Mouse (Mus musculus) urinary bladder, postnatal 25 days (tissue): ENCODE measurements around the gene Arid1b.
A peak's percentile ranks its signal among the peaks of the same experiment; 100 is the strongest.

Experiments used
- DNase-seq: peaks from one replicate; pipeline ENCODE4 v3.0.0; 2022; ENCODE audit warnings: low spot score

Gene Arid1b

DNA sequence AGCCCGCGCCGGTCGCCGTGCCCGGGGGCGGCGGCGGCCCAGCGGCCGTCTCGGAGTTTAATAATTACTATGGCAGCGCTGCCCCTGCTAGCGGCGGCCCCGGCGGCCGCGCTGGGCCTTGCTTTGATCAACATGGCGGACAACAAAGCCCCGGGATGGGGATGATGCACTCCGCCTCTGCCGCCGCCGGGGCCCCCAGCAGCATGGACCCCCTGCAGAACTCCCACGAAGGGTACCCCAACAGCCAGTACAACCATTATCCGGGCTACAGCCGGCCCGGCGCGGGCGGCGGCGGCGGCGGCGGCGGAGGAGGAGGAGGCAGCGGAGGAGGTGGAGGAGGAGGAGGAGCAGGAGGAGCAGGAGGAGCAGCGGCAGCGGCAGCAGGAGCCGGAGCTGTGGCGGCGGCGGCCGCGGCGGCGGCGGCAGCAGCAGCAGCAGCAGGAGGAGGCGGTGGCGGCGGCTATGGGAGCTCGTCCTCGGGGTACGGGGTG lies 1.5 kb downstream of the Arid1b start:
- peak; percentile 69 for DNase-seq

DNA sequence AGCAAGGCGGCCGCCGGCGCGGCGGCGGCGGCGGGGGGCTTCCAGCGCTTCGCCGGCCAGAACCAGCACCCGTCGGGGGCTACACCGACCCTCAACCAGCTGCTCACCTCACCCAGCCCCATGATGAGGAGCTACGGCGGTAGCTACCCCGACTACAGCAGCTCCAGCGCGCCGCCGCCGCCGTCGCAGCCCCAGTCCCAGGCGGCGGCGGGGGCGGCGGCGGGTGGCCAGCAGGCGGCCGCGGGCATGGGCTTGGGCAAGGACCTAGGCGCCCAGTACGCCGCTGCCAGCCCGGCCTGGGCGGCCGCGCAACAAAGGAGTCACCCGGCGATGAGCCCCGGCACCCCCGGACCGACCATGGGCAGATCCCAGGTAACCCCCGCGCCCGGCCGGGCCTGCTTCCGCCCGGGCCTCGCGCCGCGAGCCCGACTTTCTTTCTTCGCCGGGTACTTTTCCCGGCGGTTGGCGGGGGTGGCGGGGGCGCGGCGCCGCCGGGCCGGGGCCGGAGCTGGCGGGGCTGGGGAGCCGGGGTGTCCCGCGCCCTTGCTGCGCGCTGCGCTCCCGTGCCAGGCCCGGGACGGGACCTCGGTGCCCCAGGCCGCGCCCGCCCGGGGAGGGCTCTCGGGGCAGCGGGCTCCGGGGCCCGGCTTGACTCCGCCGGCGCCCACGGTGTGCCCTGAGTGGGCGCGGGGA lies 2.1 kb downstream of the Arid1b start:
- DNase-seq: peak; percentile 41

GRCm38 (mm10) chr17:4996814-4997549 lies 2.9 kb downstream of the Arid1b start:
- no peak for DNase-seq

DNA sequence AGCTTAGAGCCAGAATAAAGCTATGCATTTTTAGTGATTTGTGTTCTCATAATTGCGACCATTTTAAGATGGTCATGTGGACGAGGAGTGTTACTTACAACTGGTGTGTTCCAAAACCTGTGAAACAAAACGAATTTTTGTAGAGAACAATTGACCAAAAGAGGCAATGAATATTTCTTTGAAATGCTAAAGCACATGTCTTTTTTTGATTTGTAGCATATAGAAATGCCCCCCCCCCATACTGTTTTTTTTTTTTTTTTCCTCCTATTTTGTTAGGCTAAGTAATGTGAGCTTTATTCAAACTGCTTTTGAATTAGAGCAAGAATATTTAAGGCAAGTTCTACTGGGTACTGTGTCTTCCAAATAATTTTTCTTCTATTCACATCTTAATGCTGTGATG lies 3.8 kb downstream of the Arid1b start:
- no peak for DNase-seq

DNA sequence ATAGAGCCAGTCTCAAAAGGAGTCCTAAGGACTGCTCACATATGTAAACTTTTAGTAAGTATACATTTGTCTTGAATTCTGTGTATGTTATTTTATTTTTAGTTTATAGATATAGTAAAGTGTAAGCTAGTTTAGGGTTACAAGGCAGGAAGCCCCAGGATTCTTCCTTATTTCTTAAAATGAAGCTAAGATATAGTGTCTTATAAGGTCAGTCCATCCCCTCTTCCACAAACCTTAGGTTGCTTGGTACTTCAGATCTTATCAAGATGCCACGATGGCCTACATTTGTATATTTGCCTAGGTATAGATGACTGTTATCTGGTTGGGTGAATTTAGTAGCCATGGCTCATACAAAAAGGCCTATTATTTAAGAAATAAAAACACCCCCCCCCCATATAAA lies 5.1 kb downstream of the Arid1b start:
- no peak for DNase-seq

DNA sequence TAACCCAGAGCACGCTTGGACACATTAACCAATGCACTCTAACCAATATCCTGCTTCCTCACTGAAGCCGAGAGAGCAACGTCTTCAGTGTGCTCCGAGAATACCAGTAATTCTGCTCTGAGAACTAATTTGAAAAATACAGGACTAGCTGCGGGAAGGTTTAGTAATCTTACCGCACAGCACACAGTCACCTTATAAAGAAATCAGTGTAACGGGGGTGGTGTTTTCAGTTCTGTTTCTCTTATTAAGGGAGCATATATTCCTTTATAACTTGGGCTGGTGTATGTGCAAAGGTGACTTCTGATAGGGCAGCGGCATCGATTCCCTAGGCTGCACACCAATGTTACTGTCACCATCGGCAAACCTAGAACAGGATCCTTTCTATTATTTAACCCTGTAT lies 5.9 kb downstream of the Arid1b start:
- DNase-seq: no peak

- no peak for DNase-seq
Measured at GRCm38 (mm10) chr17:5000871-5001270, 6.7 kb downstream of the Arid1b start.

DNA sequence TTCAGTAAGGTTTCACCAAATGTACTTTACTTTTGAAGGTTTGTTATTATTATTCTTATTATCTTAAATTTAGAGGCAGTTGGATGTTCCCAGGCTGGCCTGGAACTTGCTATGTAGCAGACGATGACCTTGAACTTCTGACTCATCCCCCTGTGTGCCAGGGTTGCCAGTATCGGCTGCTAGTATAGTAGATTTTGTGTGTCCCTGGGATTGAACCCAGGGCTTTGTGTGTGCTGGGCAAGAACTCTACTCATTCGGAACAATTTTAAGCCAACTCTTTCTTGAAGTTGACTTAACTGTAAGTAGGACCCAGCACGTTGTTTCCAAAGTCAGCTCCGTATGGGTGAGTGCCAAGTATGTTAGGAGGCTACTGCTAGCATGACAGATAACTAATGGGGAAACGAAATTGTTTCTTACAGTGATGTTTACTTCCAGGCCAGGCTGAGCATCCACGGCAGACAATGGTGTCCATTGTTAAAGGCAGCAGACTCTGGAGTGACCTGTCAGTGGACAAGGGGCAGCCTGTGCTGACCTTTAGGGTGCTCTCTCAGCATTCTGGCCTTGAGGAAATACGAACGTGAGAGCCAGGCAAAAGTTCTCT lies 7.5 kb downstream of the Arid1b start:
- no peak for DNase-seq

GRCm38 (mm10) chr17:5002937-5003508 lies 8.9 kb downstream of the Arid1b start:
- no peak for DNase-seq

DNA sequence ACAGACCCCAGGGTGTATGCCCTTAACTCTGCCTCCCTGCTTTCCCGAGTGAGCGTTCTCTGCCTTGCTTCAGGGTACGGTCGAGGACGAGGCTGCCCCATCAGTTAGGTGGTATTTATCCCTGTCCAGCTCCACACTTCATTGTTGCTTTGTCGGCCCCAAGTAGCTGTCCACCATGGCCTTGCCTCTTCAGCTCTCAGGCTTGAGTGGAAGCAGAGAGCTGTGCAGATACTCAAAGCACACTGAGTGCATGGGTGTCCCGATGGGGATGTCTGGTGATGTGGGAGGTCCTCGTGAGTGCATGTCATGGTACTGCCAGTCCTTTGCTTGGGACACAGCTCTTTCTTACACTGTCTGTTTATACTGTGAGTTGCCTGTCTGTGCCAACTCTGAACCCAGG lies 10.1 kb downstream of the Arid1b start:
- no peak for DNase-seq

- DNase-seq: no peak
Measured at GRCm38 (mm10) chr17:5004706-5005105, 10.6 kb downstream of the Arid1b start.

DNA sequence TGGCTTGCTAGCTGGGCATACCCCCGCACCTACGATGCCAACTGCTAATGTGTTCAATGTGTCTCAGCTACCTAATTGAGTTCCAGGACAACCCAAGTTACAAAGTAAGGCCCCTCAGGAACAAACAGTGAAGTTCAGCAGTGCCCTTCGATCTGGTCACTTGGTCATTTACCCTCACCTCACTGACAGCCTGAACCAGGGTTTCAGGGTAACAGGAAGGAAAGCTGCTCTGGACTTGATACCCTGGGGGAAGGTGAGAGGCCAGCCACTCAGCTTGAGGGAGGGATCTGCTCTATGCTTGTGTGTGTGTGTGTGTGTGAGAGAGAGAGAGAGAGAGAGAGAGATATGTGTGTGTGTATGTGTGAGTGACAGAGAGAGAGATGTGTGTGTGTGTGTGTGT lies 11.2 kb downstream of the Arid1b start:
- no peak for DNase-seq

DNA sequence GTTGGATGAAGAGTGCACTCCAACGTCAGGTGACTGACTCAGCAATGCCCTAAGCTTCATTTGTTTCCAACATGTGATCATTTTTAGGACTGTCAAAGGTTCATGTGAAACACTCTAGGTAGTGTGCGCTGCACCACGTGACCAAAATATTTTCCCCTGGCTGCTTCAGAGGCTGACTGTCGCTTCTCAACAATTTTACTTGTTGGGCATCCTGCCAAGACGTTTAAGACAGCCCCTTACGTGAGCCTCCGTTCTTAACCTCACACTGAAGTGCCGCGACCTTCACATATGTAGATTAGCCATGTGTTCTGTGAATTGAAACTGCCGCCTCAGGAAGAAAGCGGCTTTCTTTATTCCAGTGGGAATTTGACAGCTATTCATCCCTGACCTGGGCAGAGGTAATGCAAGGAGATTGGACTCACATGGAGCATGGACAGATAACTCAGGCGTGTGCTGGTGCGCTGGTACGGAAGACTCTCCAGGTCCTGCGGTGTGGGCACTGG lies 13.1 kb downstream of the Arid1b start:
- no peak for DNase-seq

GRCm38 (mm10) chr17:5008236-5008635 lies 14.1 kb downstream of the Arid1b start:
- no peak for DNase-seq

DNA sequence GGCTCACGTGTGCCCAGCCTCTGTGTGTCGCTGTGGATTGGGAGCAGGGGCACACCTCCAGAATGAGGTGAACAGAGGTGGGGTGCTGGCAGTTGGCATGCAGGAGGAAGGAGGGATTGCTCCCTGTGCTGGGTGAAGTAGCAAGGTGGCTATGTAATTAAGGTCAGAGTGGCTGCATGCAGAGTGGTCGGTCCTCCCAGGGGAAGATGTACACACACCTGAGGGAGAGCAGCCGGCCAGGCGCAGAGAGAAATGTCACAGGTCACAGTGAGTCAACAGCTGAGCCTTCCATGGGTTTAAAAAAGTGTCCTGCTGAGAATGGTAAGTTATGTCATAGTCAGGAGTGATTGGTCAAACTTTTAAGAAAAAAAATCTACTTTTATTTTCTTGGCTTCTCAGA lies 14.6 kb downstream of the Arid1b start:
- DNase-seq: no peak

DNA sequence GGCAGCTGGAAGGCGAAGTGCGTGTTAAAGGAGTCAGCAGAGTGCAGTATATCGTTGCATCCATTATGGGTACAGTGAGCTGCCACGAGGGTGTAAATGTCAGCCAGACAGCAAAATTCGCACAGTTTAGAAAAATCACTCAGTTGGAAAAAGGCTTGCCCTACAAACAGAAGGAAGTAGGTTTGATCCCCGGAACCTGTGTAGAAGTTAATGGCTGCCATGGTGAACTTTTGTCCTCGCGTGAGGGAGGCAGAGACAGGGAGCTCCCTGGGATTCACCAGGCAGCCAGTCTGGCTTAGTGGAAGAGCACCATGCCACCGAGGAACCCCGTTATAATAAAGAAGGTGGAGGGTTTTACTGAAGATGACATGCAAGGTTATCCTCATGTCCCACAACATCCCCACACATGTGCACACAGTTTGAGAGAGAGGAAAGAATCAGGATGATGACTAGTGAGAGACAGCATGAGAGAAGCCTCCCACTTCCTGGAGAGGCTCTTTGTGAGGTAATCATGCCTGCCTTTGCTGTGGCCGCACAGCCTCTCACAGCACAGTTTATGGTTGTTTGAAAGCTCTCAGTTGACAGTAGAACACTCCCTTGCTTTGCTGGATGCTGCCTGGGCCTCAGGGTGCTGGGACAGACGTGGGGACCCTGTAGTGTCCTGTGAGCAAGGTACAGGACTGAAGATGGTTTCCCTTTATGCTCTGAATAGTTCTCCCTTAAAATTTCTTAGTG lies 15.6 kb downstream of the Arid1b start:
- no peak for DNase-seq

- no peak for DNase-seq
Measured at GRCm38 (mm10) chr17:5010781-5011180, 16.6 kb downstream of the Arid1b start.

GRCm38 (mm10) chr17:5012091-5012490 lies 18.0 kb downstream of the Arid1b start:
- no peak for DNase-seq

- DNase-seq: no peak
Measured at GRCm38 (mm10) chr17:5012517-5012916, 18.4 kb downstream of the Arid1b start.

GRCm38 (mm10) chr17:5014327-5014957 lies 20.3 kb downstream of the Arid1b start:
- DNase-seq: no peak

GRCm38 (mm10) chr17:5016404-5016803 lies 22.3 kb downstream of the Arid1b start:
- DNase-seq: no peak
